Mouse (Mus musculus) left cerebral cortex, postnatal 4 days (tissue): ENCODE results near the gene Hoxa5. TPM values are rescaled to one million over a fixed set of nuclear protein-coding genes. Genes with fewer than 3 reads are reported as not detected.

Experiments used
- DNase-seq: peaks from one replicate; pipeline ENCODE4 v3.0.0-alpha.2; 2022
- intact Hi-C: fragments of 180-260 bp; cut with DNase I; formaldehyde crosslinking; loops from one replicate; pipeline ENCODE4 v1.15.1; 2025
- total RNA-seq, 2 experiments: library from RNA; stranded (reverse); gene quantifications; 2 replicates each; pipeline ENCODE4 v1.2.3; 2021

Gene Hoxa5
- total RNA-seq, 2 experiments from 2014 or later, result not detected

- no peak for DNase-seq
- intact Hi-C loops, result loop anchor here (5.0 kb wide), 1 partner anchor 201 kb away; no protein-coding TSS in a partner anchor
Measured at GRCm38 (mm10) chr6:52203121-52203370, 1.3 kb downstream of the Hoxa5 start.

- no peak for DNase-seq
- intact Hi-C loops, result loop anchor here (5.0 kb wide), 1 partner anchor 200 kb away; no protein-coding TSS in a partner anchor
Measured at GRCm38 (mm10) chr6:52202362-52203120, 1.8 kb downstream of the Hoxa5 start.

- intact Hi-C loops, result loop anchor here (5.0 kb wide), 1 partner anchor 199 kb away; no protein-coding TSS in a partner anchor
- DNase-seq, result no peak
Measured at GRCm38 (mm10) chr6:52201269-52201668, 3.1 kb downstream of the Hoxa5 start.

- DNase-seq, result no peak
- intact Hi-C loops, result loop anchor here (5.0 kb wide), 1 partner anchor 198 kb away; no protein-coding TSS in a partner anchor
Measured at GRCm38 (mm10) chr6:52200751-52201250, 3.6 kb downstream of the Hoxa5 start.

GRCm38 (mm10) chr6:52200073-52200750, 4.2 kb downstream of the Hoxa5 start:
- DNase-seq, result no peak
- intact Hi-C loops, result loop anchor here (5.0 kb wide), 1 partner anchor 198 kb away; no protein-coding TSS in a partner anchor

- DNase-seq, result no peak
- intact Hi-C loops, result loop anchor here (10.0 kb wide), 1 partner anchor 322 kb away; no protein-coding TSS in a partner anchor
Measured at GRCm38 (mm10) chr6:52197271-52197670, 7.1 kb downstream of the Hoxa5 start.

- DNase-seq, result no peak
- intact Hi-C loops, result loop anchor here (10.0 kb wide), 1 partner anchor 322 kb away; no protein-coding TSS in a partner anchor
Measured at GRCm38 (mm10) chr6:52196811-52197210, 7.6 kb downstream of the Hoxa5 start.

GRCm38 (mm10) chr6:52194690-52195089, 9.7 kb downstream of the Hoxa5 start:
- intact Hi-C loops, result loop anchor here (10.0 kb wide), 1 partner anchor 320 kb away; no protein-coding TSS in a partner anchor
- no peak for DNase-seq

- DNase-seq, result peak; percentile 60
Measured at GRCm38 (mm10) chr6:52191860-52192550, 12.4 kb downstream of the Hoxa5 start.

GRCm38 (mm10) chr6:52190906-52191810, 13.2 kb downstream of the Hoxa5 start, which contains the start of gene Hoxa4:
Gene Hoxa4 (minus strand): TSS chr6:52191753.
- intact Hi-C loops, result loop anchor here (10.0 kb wide), 1 partner anchor 316 kb away; no protein-coding TSS in a partner anchor

More at GRCm38 (mm10) chr6:52191860-52192550, 12.4 kb downstream of the Hoxa5 start:
- intact Hi-C loops, result loop anchor here (10.0 kb wide), 1 partner anchor 317 kb away; no protein-coding TSS in a partner anchor

GRCm38 (mm10) chr6:52190410-52190809, 14.0 kb downstream of the Hoxa5 start:
- intact Hi-C loops, result loop anchor here (10.0 kb wide), 1 partner anchor 316 kb away; no protein-coding TSS in a partner anchor
- DNase-seq, result no peak

More at GRCm38 (mm10) chr6:52190906-52191810, 13.2 kb downstream of the Hoxa5 start, which contains the start of gene Hoxa4:
- DNase-seq, result no peak

- DNase-seq, result no peak
- intact Hi-C loops, result loop anchor here (10.0 kb wide), 1 partner anchor 315 kb away; no protein-coding TSS in a partner anchor
Measured at GRCm38 (mm10) chr6:52189909-52190308, 14.5 kb downstream of the Hoxa5 start.

GRCm38 (mm10) chr6:52189172-52189591, 15.2 kb downstream of the Hoxa5 start:
- DNase-seq, result no peak
- intact Hi-C loops, result no loop called here

GRCm38 (mm10) chr6:52186500-52186899, 17.9 kb downstream of the Hoxa5 start:
- no peak for DNase-seq
- intact Hi-C loops, result no loop called here

- no peak for DNase-seq
- intact Hi-C loops, result no loop called here
Measured at GRCm38 (mm10) chr6:52185834-52186233, 18.6 kb downstream of the Hoxa5 start.

- intact Hi-C loops, result no loop called here
- DNase-seq, result no peak
Measured at GRCm38 (mm10) chr6:52185222-52185621, 19.2 kb downstream of the Hoxa5 start.

GRCm38 (mm10) chr6:52184668-52185067, 19.7 kb downstream of the Hoxa5 start:
- intact Hi-C loops, result no loop called here
- no peak for DNase-seq

GRCm38 (mm10) chr6:52183311-52184080, 20.9 kb downstream of the Hoxa5 start:
- DNase-seq, result no peak
- intact Hi-C loops, result no loop called here

- intact Hi-C loops, result no loop called here
- DNase-seq, result no peak
Measured at GRCm38 (mm10) chr6:52182793-52183192, 21.6 kb downstream of the Hoxa5 start.
